21 mouse cellular contexts compared by ENCODE assay signal in genomic region chr4:83241630-83242029, GRCm38 (mm10).
DNase-seq lines count a peak whose midpoint lies in the region; ATAC-seq and TF ChIP-seq lines count a peak whose summit lies in the region.
"Had no signal": no experiment of that assay in that cellular context is flagged by ENCODE, and none has a peak within 500 bp of the region (broad histone marks: within the 10 kb centered on the region; RNA-seq: fewer than 3 reads in every experiment).

No protein-coding gene starts in this region.

- TF ChIP-seq POLR2A in brain, embryonic 14.5 days (IDR thresholded peaks at IDR 0.05; ENCODE audit: borderline replicate concordance, extremely low read depth, insufficient read depth, insufficient read length, poor library complexity, severe bottlenecking), result no peak

- TF ChIP-seq CTCF in brain, embryonic 14.5 days (IDR thresholded peaks at IDR 0.05; ENCODE audit: borderline replicate concordance, extremely low read depth, insufficient read depth, insufficient read length), result 0 out of 2 replicates have a peak, but pooled peaks have one; percentile 1

- no peak for DNase-seq in cerebellum, adult 9-10 months
- DNase-seq in heart, adult 11 months, result peak; percentile 45
- no peak for DNase-seq in heart, postnatal 4 days
- peak; percentile 57 for DNase-seq in R1 (ENCODE audit: low read depth, low spot score)
- DNase-seq in brain, embryonic 14.5 days (ENCODE audit: low read depth), result no peak
- no peak for DNase-seq in c-Kit-positive CD71-positive TER-119-positive erythroid progenitor cells, embryonic 14.5 days (ENCODE audit: low spot score)
- no peak for DNase-seq in right cerebral cortex, postnatal 4 days
- DNase-seq: adrenal gland, adult 8-10 months; adrenal gland, postnatal 36 days; cerebellum, adult 11 months; cerebellum, adult 8-10 months; cerebellum, postnatal 25 days; embryo, embryonic 11 days; gastrocnemius, adult 2 months; gastrocnemius, postnatal 14 days; heart, adult 2 months; heart, postnatal 14 days; kidney, adult 18-20 months; kidney, adult 9 months had no signal

- peak; percentile 45; the same call in 1 of the 2 replicates for ATAC-seq in cerebellum, adult (ENCODE audit: insufficient number of reproducible peaks, low FRiP score, low TSS enrichment)
- ATAC-seq: forebrain, embryonic 15.5 days had no signal

Comparison
In these comparisons a context has a peak if more than half of its experiments do, and no peak if none do; other contexts are left out.
1. DNase-seq: peak in heart, adult 11 months (single experiment) and R1 (single experiment); none in cerebellum, adult 9-10 months (single experiment), heart, postnatal 4 days (single experiment), brain, embryonic 14.5 days (single experiment), c-Kit-positive CD71-positive TER-119-positive erythroid progenitor cells, embryonic 14.5 days (single experiment) and right cerebral cortex, postnatal 4 days (single experiment).